Mouse (Mus musculus): ENCODE results near the gene Gorab.

The Gorab gene

DNA sequence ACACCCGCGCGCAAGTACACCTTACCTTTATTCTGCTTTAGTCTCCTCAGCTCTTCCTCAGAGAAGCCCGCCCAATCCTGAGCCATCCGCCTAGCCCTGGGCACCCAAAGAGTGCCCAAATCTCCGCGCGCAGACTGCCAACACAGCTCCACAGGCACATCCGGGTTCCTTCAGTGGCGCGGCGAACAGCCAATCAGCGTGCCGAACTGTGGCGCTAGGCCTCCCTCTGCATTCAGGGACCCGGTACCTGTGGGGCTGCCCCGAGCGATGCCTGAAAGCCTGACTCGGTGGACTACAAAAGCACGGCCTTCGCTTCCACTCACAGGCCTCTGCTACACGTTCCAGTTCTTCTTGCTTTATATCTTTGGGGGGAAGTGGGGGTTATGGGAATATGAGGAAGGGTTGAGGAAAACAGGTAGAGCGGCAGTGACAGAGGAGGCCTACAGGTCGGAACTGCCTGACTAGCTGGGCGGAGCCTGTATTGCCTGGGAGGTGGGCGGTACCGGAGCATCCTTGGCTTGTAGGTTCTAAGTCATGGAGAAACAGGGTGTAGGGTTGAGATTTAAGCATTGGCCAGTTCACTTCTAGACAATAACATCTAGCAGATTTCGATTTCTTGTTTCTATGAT is at the start of gene Gorab:
TSS of gene Gorab (minus strand) at position 172 of the 629 bp plus-strand sequence.
- DNase-seq (ENCODE audit: low read depth) = peak; percentile 77

DNA sequence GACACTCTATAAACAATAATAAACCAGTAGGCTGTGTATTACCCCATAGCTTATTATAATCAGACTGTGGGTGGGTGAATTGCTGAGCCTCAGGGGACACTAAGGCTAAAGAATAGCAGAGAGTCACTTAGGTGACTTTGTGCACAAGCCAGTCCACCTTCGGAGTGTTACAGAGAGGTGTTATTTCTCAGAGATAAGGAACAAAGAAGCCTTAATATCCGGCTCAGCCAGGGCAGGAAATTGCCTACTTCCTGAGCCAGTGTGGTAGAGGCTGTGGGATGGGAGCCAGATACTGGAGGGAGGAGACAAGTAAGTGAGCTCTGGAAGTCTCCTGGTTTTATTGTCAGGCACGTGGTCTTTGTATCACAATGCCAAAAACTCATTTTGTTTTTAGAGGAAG is 40.4 kb upstream of the Gorab start:
- no peak for DNase-seq (ENCODE audit: low read depth)

DNA sequence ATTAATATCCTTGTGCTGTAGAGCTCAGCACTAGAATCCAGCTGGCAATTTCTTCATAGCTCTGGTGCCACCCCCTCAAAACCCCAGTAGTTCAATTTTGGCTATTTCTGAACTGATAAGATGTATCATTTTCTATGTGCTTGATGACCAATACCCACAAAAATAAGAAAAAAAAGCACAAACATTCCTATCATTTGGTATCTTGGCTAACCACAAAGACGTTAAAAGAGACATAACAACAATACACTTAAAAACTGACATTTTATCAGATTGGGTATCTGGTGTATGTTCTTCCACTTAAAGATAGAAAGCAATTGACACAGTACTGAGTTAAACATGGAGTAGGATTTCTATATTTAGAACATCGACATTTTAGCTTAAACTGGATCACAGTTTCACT is 35.5 kb upstream of the Gorab start:
- no peak for DNase-seq (ENCODE audit: low read depth)

DNA sequence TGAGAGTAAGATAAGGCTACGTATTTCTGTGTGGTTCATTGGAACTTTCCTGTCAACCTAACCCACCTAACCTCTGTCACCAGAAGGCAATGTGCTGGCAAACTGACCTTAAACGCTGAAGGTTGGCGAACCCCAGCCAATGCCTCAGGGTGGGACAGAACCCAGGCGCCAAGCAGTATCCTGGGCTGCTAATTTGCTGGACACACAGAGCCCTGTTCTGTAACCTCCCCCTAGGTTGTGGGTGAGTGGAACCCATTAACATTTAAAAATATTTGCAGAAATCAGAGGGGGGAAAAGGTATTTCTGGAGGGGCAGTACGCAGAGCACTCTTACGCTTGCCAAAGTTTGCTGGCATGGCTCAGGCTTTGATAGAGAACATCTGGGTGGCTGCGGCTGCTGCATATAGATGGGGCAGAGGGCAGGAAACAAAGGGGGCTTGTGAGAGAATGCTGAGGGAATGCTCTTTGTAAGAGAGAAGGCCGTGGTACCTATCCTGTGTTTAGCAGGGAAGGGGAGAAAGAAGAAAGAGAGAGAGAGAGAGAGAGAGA is 20.1 kb upstream of the Gorab start:
- DNase-seq (ENCODE audit: low read depth) = no peak

GRCm38 (mm10) chr1:163417191-163417590 is 13.7 kb upstream of the Gorab start:
- no peak for DNase-seq (ENCODE audit: low read depth)

GRCm38 (mm10) chr1:163414200-163414599 is 10.7 kb upstream of the Gorab start:
- no peak for DNase-seq (ENCODE audit: low read depth)

DNA sequence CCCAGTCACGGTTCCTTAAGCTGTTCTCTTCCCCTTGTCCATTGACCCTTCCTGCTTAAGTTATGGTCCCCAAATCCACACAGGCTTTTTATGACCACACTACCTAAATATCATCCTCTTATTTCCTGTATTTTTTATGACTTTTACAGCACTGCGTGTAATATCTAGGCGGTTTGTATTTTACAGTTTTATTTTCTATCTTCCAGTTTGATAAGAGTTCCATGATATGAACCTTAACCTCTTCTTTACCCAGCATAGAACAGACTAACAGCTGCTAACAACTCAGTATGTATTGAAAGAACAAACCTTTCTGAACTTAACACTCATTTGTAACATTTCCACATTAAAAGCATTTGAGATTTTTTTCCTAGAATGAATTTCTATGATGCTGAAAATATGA is 2.7 kb upstream of the Gorab start:
- no peak for DNase-seq (ENCODE audit: low read depth)

DNA sequence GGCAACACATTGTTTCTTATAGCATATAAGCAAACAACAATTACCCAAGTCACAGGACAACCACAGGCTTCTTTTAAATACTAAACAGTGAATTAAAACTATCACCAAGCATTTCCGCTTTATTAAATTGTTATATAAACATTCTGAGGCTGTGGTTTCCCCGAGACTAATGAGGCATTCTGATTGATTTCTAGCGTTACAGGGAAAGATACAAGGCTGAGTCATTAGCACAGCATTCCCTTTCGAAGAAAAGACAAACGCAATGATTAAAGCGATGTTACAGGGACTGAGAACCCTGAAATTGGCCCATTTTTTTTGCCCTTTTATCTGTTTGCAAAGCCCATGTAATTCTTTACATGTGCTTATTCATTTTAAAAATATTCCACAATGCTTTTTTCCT is 12.1 kb downstream of the Gorab start:
- no peak for DNase-seq (ENCODE audit: low read depth)

GRCm38 (mm10) chr1:163390044-163390443 is 13.4 kb downstream of the Gorab start:
- DNase-seq (ENCODE audit: low read depth) = no peak

DNA sequence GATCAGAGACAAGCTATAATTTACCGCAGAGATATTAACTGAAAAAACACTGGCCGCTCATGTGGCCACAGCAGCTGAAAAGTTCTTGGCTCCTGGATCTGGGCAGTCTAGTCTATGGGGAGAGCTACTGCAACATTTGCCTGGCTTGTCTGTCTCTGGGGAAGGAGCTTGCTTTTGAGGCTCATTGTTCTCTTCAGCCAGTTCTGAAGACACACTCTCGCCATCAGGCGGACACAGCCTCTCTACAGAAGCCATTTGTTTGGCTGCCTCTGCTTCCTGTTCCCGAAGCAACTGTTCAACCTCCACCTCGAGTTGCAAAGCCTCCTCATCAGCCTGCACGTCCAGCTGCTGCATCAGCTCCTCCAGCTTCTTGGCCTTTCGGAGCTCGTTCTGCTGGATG is 17.3 kb downstream of the Gorab start:
- no peak for DNase-seq (ENCODE audit: low read depth)

DNA sequence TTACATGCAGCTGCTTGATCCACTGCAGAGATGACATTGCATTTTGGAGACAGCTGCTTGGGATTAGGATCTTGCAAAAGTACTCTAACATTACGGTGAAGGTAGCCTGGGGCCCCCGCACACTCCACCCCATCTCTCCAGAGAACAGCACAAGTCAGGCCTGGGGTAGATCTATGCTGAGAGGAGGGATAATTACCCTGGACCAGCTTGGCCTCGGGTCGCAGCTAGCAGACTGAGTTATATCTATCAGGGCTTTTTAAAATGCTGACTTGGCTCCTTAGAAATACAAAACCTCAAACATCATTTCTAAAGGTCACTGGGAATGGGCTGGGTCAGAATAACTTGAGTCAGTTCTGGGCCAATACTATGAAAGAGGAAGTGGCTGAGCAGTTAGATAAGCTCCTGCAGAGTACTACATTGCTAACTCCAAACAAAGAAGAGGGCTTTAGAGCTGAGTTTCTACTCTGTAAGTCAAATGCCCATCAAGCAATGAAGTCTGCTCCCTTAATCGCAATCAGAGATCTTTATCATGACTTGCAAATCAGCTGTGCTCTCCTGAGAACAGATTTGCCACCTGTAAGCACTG is 19.9 kb downstream of the Gorab start:
- peak; percentile 23 for DNase-seq (ENCODE audit: low read depth)

GRCm38 (mm10) chr1:163382048-163382719 is 21.3 kb downstream of the Gorab start:
- DNase-seq (ENCODE audit: low read depth) = no peak

GRCm38 (mm10) chr1:163380591-163380990 is 22.9 kb downstream of the Gorab start:
- no peak for DNase-seq (ENCODE audit: low read depth)

DNA sequence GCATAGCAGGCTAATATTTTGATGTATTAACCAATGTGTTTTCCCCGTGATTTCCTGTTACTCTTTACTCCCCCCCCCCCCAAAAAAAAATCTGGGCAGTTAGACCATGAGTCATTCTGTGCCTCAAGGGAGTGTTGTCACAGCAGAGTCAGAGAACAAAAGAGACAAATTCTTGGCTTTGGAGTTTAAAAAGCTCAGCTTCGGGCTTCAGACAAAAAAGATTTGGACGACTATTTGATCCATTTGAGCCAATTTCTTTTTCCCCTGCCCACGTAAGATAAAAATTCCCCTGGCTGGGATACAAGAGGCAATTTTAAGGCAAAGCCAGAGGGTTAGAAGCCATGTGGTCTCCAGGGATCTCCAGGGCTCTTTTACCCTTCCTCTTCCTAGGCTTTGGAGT is 23.4 kb downstream of the Gorab start:
- no peak for DNase-seq (ENCODE audit: low read depth)

DNA sequence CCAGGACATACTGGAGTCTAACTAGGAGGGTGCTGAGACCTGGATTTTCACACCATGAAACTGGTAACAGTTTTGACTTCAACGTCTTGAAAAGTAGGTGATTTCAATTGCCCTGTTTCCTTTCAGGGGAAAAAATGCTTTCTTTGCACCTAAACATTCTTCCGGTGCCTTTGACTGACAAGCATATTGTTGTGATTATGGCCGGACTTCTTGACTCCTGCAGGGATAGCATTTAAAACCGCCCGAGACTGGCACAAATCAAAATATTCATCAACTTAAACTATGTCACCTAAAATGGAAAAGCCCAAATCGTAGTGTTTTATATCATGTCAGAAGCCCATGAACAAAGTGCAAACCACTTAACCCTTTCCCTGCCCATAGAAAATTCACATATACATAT is 25.5 kb downstream of the Gorab start:
- no peak for DNase-seq (ENCODE audit: low read depth)

GRCm38 (mm10) chr1:163376818-163377581 is 26.5 kb downstream of the Gorab start:
- DNase-seq (ENCODE audit: low read depth) = no peak

GRCm38 (mm10) chr1:163374455-163374854 is 29.0 kb downstream of the Gorab start:
- DNase-seq (ENCODE audit: low read depth) = no peak

GRCm38 (mm10) chr1:163362202-163362601 is 41.3 kb downstream of the Gorab start:
- no peak for DNase-seq (ENCODE audit: low read depth)

DNA sequence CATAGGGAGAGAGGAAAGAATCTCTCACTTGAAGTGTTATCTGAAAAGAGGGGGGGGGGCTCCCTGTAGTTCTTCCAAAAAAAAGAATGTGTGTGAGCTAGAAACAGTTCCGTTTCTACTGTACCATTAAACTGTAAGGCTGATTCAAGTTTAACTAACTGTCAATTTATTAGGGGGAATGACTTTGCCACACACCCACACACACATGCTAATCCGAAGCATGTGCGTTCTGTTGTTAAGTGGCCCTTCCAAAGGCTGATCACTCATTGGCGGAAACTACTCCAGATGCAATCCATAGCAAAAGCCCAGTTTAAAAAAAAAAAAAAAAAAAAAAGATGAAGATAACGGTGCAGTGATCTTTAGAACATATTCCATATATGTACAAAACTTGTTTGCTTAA is 42.1 kb downstream of the Gorab start:
- DNase-seq (ENCODE audit: low read depth) = no peak

DNA sequence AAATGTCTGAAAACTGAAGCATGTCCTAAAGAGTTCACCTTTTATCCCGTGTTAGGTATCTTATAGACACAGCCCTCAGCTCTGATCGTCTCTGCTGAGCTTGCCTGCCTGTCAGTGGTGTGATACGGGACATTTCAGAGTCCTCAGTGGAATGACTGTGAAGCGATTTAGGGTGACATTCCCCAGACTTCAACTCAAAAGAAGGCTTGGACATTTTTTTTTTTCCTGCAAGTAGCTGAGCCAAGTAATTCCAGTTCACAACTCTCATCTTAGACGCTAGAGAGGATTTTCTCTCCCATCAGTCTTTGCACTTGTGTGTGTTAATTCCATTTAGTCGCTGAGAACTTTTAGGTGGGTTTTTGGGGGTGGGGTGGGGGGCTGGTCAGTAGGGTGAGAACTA is 42.7 kb downstream of the Gorab start:
- no peak for DNase-seq (ENCODE audit: low read depth)

DNA sequence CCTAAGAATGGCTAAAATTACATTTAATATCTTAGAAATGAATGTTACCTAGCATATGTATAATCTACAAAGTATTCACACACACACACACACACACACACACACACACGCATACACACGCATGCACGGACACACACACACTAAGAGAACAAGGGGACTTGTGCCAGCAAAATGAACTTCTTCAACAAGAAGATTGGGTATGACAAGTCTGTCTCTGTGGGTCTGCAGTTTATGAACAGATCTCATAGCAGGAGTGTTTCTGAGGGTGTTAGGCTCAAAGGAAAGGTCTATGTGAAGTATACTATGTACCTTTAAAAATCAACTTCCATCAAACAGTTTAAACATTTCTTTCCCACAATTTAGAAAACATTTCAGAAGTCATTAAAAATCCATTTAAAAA is 43.9 kb downstream of the Gorab start:
- no peak for DNase-seq (ENCODE audit: low read depth)

GRCm38 (mm10) chr1:163358165-163358564 is 45.3 kb downstream of the Gorab start:
- DNase-seq (ENCODE audit: low read depth) = no peak

GRCm38 (mm10) chr1:163357733-163358132 is 45.7 kb downstream of the Gorab start:
- DNase-seq (ENCODE audit: low read depth) = no peak
